8 mouse cellular contexts compared by ENCODE assay signal in genomic region chr1:162866280-162866681, GRCm38 (mm10). TPM values are rescaled to one million over a fixed set of nuclear protein-coding genes. Genes with fewer than 3 reads are reported as not detected.
A peak's percentile ranks its signal among the peaks of the same experiment; 100 is the strongest.
DNase-seq lines count a peak whose midpoint lies in the region; TF ChIP-seq lines count a peak whose summit lies in the region.
"Had no signal": no experiment of that assay in that cellular context is flagged by ENCODE, and none has a peak within 500 bp of the region (broad histone marks: within the 10 kb centered on the region; RNA-seq: fewer than 3 reads in every experiment).

Fmo1 (minus strand) TSS chr1:162866610.

- H3K27ac ChIP-seq in small intestine, adult 2 months (ENCODE audit: insufficient read depth, low read depth, low read length), result peak within 1 kb of the TSS; percentile 15; the same call in 1 of the 2 replicates
- H3K27ac ChIP-seq: macrophage had no signal

- TF ChIP-seq POLR2A in small intestine, adult 2 months (IDR thresholded peaks at IDR 0.05; ENCODE audit: low read depth, low read length), result no peak

- H3K4me1 ChIP-seq in small intestine, adult 2 months (ENCODE audit: control insufficient read depth, insufficient read depth, insufficient read length, low read length), result peaks cover 10% of the 10 kb centered on the region

- H3K36me3 ChIP-seq in small intestine, adult 2 months (ENCODE audit: control insufficient read depth, insufficient read depth, low read length), result no peaks in the 10 kb centered on the region

- WGBS in small intestine, adult 2 months, result 54% methylated on average over 7 of the region's 7 CpGs

- no peak for TF ChIP-seq CTCF in small intestine, adult 2 months (IDR thresholded peaks at IDR 0.05; ENCODE audit: extremely low read depth, insufficient read length, insufficient replicate concordance, low read depth, low read length)

- no peaks in the 10 kb centered on the region for H3K27me3 ChIP-seq in small intestine, adult 2 months (ENCODE audit: control insufficient read depth, insufficient read depth, low read length)

- intact Hi-C loops in left cerebral cortex, postnatal 25 days (cut with DNase I), result no loop called here

- no peak within 1 kb of the TSS for H3K4me3 ChIP-seq in small intestine, adult 2 months (ENCODE audit: low read depth, low read length)

- no peak for DNase-seq in thymus, postnatal 0 days (ENCODE audit: low spot score)
- no peak for DNase-seq in thymus, postnatal 14 days
- DNase-seq in gastrocnemius, postnatal 25 days, result no peak
- no peak for DNase-seq in left cerebral cortex, postnatal 25 days (ENCODE audit: low spot score in 2 of 2)
- DNase-seq in embryo, embryonic 10.5 days (ENCODE audit: low spot score), result no peak
- no peak for DNase-seq in retina, postnatal 1 day

RNA-seq across cellular contexts. Expression of gene Fmo1, which starts in this region (rescaled TPM):
- polyA plus RNA-seq in thymus, postnatal 0 days (2015; fragmentation: Nextera tagmentation; extraction: Ambion mirVana), result 23.0 and 28.6 TPM in 2 replicates
- total RNA-seq in gastrocnemius, postnatal 25 days (2021), result 10 to 100 TPM; 10.4 to 20.2 TPM
- 10 to 100 TPM; 11.4 to 16.4 TPM for total RNA-seq in left cerebral cortex, postnatal 25 days (2021)
- 1.7 and 3.0 TPM in 2 replicates for polyA plus RNA-seq in small intestine, adult 2 months (2012; rRNA removed)
- polyA plus RNA-seq: macrophage had no signal
